Mouse (Mus musculus) B cell, adult 2 months (primary cell): ENCODE results near the gene Adam1b.
A peak's percentile ranks its signal among the peaks of the same experiment; 100 is the strongest.

Experiments used
- DNase-seq, 2 experiments: peaks; one replicate each; pipeline ENCODE4 v3.0.0; 2022

Gene Adam1b

DNA sequence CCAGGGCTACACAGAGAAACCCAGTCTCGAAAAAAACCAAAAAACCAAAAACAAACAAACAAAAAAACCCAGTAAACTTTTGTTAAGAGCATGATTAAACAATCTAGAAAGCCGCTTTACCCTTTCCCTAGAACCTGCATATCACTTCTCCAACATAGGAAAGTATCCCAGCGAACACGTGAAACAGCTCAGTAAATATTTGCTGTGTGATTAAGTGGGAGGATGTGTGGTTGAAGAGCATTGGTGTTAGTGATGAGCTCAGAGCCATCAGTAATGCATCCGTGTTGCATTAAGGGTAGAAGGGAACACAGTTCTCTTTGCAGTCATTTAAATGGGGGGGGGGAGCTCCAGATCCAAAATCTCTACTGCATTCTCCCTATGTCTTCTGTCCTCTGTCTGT is 18.4 kb downstream of the Adam1b start:
- no peak for DNase-seq

GRCm38 (mm10) chr5:121477680-121478079 is 25.6 kb downstream of the Adam1b start:
- peak; percentile 59 to 68 for DNase-seq

DNA sequence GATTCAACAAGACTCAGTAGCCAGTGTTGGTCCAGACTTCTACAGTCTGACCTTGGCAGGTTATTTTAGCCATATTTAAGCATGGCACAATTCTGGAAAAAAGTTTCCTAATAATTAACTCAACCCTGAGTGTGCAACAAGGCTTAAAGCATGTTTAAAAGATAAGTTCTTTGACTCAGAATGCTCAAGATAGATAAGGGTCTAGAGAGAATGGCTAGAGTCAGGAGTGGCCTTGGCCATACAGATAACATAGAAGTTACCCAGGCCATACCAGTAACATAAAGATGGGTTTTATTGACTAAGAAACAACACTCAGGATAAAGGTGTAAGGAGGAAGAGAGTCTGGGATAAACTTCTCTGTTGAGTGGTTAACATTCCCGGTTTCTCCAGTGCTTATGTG is 27.2 kb downstream of the Adam1b start:
- DNase-seq = no peak

DNA sequence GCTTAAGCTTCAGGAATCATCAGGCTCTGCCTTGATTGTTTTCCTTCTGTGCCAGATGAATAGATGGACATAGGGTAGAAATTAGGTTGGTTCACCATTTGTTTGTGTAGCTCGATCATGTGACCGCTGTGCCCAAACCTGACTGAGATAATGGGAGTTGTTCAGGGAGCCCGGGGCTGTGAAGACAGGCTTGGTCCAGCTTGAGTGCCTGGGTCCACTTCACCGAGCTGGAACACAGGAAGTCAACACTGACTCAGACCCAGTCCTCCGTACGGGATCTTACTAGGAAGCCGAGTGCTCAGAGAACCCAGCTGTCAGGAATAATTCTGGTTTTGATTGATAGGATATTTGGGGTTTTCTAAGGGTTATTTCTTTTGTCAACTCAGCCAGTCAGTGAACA is 28.6 kb downstream of the Adam1b start:
- no peak for DNase-seq

- DNase-seq = no peak
Measured at GRCm38 (mm10) chr5:121472411-121472810, 30.8 kb downstream of the Adam1b start.

DNA sequence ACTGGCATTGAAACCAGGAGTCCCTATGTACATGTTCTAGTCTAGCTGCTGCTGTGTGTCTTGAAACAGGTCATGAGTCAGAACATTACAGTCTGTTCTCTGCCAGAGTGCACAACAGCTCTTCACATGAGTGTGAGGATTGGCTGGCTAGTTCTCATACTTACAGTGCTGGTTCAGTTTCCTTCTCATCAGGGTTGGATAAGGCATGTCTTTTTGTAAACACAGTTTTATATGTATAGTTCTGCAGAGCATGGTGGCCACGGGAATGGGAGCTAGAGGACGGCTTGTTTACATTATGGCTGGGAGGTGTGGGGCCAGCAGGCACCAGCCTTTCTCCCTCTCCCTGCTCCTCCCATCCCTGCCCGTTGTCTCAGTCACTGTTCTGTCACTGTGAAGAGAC is 33.7 kb downstream of the Adam1b start:
- no peak for DNase-seq

DNA sequence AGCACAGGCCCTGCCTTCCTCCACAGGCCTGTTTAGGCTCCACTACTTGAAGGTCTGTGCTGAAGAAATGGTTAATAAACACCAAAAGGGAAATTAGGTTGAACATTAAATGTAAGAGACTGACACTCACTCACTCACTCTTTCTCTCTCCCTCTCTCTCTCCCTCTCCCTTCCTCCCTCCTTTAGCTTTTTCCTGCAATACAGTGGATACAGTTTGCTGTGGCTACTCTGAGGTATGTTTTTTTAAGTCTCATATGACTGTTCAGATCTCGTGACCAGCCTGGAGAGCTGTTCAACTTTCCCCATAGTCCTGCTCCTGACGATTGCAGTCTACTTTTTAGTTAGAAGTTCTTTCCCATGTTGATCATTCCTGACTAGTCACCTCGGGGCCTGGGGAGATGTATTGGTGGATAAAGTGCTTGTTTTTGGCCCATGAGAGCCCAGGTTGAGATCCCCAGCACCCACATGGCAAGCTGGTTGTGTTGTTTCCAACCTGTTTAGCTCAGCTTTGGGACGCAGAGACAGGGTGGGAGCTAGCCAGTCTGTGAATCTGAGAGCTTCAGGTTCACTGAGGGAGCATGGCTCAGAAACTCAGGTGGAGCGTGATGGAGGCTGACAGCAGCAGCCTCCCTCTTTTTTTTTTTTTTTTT is 39.5 kb downstream of the Adam1b start:
- DNase-seq = no peak

DNA sequence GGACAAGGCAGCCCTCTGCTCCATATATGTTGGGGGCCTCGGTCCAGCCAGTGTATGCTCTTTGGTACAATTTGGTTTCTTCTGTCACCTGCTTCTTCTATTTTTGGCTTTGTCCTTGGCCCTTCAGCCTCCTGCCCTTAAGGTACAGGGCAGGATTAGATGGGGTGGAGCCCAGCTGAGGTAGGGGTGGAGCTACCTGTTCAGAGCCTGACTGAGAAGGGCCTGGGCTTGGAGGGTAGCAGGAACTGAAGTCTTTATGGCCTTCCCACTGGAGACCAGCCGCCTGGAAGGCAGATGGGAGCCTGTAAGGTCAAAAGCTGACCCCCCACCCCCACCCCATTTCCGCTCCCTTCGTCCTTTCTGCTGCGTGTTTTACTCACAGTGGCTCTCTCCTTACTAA is 40.3 kb downstream of the Adam1b start:
- no peak for DNase-seq

DNA sequence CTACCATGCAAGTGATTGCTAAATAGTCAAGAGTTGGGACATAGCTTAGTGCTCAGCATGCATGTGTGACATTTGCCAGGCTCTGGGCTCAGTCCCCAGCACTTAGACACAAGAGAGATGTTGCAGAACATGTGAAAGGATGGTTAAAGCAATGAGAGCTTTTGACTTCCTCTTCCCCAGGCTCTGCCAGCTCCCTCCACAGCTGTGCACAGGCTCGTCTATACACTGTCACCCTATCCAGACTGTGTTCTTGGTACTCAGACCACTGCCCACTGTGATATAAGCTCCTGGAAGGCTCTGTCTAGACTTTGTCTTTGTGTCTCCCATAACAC is 41.1 kb downstream of the Adam1b start:
- DNase-seq = no peak

GRCm38 (mm10) chr5:121461339-121462170 is 41.7 kb downstream of the Adam1b start:
- DNase-seq = no peak

DNA sequence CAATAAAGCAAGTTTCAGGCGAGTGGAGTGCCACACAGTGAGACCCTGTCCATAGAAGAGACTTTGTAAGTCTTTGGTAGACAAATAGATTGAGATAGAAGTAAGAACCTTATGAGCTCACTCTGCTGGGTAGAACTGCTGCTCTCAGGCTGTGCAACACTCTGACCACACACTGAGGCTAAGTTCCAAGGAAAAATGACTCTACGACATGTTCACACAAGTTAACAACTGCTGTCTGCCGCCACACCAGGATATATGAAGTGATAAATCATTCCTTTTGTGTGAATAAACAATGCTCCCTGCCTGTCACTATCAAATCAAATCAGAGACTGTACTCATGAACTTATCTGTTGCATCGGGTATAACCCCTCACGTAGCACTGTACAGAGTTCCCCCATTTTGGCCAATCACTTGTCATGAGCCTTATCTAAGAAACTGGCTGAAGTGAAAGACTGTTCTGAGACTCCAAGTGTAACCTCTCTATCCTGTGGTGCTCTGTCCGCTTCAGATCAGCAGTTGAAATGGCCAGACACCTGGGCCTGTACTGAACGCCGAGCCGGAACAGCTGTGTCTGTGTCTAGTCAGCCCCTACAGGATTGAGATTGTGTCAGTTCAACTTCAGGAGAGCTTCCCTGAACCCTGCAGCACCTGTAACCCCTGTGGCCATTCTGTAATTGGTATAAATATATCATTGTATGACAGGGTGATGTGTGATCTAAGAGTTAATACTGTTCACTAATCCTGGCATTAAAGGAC is 47.5 kb downstream of the Adam1b start:
- DNase-seq = no peak

- no peak for DNase-seq
Measured at GRCm38 (mm10) chr5:121454503-121454782, 48.8 kb downstream of the Adam1b start.

DNA sequence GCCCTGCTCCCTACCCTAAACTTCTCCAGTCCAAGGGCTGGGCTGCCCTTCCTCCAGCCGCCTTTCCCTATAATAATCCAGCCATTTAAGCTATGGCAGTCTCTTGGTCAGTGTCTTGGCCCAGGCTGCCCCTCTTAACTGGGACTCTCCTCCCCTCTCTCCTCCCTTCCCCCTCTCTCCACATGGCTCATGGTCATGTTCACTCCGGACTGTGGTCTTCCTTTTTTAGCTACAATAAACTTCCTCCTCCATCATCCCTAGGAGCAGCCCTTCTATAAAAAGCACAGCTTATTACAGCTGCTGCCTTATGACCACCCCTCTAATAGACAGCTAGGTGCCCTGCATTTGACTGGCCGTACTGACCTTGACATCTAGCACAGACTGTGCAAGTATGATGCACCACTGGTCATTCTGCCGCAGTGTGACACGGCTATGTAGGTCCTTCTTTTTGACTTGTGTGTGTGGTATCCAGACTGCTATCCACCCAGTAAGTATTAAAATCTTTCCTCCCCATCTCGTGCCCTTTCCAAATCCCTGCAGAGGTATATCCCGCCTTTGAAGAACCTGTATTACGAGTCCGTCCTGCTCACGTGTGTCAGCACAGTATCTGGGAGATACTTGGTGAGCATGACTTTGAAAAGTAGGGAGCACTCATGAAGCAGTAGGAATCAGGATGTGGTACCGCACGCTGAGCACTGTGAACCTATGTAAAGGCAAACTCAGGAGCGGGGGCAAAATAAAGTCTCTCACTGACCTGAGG is 49.3 kb downstream of the Adam1b start:
- DNase-seq = no peak

GRCm38 (mm10) chr5:121452906-121453305 is 50.3 kb downstream of the Adam1b start:
- no peak for DNase-seq

DNA sequence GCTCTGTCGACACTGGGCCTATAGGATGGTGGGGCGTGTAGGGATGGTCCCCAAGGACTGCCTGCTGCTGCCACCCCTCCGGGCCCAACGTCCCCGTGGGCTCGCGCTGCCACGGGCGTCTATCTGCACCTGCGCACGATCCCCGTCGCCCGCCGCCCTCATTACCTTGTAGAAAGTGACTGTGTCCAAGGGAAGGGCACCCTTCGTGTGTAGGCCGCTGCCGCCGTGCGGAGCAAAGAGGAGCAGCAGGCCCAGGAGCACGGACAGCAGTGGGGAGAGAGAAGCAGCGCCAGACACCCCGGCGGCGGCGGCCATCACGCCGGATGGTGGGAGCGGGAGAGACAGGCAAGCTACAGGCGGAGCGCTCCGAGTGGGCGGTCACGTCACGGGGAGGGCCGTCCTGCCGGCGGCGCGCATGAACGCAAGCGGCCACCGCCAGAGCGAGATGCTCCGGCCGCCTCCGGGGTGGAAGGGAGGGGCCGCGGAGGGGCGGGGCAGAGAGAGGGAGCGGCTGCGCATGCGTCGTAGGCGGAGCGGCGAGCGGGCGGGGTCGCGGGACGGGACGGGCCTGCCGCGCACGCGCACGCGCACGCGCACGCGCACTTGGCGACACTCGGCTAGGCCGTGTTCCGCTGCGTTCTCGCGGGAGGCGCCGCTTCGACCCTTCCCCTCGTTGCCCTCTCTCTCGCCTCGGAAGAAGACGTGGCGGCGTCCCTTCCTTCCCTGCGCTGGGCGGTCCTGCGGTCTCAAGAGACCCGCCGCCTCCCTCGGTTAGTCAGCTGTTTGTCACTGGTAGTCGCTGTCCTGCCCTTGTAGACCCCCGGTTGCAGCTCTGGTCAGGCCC is 51.0 kb downstream of the Adam1b start, which contains the start of gene Erp29:
Gene Erp29 (minus strand): TSS at position 481 of the 844 bp plus-strand sequence.
- DNase-seq = peak; percentile 99

DNA sequence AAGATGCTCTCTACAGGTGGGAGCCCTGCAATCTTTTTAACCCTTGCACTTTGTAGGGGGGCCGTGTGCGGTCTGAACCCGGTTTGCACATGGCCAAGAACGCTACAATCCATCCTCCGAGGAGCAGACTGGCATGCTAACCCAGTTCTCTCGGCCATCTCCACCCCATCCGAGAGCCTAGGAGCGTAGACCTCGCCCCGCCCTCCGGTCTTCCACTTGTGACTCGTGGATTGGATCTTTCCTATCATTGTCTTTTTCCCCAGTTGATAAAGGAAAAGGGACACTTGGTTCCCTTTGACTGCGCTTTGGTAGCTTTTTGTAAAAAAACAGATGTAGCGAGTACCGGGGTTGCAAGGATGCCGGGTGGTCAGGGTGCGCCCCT is 51.6 kb downstream of the Adam1b start, which contains the start of gene Tmem116:
Gene Tmem116 (plus strand): TSS at position 250 of the 382 bp plus-strand sequence.
- DNase-seq = peak in 1 of 2 experiments; percentile 42

GRCm38 (mm10) chr5:121451203-121451602 is 52.0 kb downstream of the Adam1b start:
- peak; percentile 64 to 74 for DNase-seq

DNA sequence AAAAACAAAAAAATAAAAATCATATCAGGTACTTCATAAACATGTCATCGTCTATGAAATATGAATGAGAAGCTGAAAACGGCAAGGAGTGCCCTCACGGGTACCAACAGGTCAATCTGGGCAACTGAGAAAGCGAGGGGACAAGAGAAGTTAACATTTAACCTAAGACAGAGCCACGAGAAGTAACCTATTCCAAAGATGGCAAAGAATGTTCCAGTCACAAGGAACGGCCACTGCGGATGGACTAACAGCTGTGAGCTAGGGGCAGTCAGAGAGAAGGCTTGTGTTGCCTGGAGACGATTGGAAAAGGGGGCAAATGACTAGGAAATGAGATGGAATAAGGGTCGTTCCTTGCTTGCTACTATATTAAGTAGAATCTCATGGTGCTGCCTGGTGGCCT is 52.8 kb downstream of the Adam1b start:
- DNase-seq = no peak
